Mouse (Mus musculus) liver, adult (tissue): ENCODE measurements around the gene Epha10.

Source experiments
- GATA4 ChIP-seq: IDR thresholded peaks from 2 replicates; pipeline ENCODE4 v1.6.1; 2014; ENCODE audit warnings: mild to moderate bottlenecking, low read length; ENCODE audit not compliant: insufficient replicate concordance

The Epha10 gene

DNA sequence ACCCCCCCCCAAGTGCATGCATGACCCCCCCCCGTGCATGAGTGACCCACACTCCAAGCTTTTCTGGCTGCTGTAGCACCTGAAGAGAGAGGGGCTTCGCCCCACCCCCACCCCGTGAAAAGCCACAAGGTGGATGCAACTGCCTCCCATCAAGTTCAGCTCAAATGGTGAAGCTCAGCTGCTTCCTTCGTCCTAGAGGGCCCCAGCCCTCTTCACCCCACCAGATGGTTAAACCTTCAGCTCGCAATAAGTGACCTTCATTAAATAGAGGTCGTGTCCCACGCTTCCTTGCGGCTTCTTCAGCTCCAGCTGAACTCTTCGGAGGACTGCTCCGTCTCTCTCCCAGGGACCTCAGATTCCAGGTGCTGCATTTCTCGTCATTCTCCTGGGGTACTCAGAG is at the start of gene Epha10:
Gene Epha10, plus strand, starts transcription at position 301 of the 400 bp plus-strand sequence.
- no peak for TF ChIP-seq GATA4

DNA sequence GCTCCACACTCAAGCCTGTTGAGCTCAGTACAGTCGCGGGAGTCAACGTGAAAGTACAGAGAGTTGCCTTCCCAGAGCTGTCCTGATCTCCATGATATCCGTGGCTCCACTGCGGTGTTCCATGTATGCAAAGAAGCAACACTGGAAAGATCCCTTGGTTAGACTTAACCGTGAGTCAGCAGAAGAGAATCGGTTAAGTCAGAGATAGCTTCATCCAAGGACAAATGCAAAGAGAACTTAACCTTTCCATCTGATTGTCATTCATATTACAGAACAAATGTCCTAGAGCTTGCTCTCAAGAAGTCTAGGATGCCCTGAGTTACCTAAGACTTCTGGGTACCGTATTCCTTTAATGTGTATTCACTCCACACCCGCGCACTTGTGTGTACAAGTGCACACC is 47.9 kb upstream of the Epha10 start:
- no peak for TF ChIP-seq GATA4

DNA sequence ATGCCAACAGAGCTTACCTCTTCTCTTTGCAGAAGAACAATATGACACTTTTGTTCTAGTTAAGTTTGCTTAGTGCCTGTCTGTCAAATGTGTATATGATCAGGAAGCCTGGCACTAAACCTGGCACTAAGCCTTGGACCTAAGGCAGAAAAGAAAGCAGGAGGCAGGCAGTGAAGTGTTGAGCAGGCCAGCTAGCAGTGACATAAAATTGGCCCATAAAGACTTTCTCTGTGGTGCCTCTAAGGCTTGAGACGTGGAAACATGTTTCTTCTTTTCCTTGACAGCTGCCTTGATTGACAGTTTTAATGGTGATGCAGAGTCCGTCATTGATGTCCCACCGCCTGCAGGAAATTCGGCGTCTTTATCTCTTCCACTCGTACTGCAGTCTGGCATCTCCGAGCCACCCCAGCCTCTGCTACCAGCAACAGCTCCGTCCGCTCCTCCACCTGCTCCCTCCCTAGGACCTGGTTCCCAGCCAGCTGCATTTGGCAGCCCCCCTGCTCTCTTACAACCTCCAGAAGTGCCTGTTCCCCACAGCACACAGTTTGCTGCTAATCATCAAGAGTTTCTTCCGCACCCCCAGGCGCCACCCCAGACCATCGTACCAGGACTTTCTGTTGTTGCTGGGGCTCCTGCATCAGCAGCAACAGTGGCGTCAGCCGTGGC is 42.5 kb upstream of the Epha10 start:
- TF ChIP-seq GATA4, result no peak

DNA sequence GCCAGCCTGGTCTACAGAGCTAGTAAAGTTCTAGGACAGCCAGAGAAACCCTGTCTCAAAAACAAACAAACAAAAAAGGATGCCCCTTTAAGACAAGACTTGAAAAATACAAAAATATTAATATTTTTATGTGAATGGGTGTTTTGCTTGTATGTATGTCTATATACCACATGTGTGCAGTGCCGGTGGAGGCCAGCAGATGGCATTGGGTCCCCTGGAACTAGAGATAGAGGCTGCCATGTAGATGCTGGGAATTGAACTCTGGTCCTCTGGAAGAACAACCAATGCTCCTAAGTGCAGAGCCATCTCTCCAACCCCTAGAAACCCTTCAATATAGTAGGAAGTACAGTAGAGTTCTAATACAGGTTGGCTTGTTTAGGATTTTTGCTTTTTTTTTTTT is 39.7 kb upstream of the Epha10 start:
- TF ChIP-seq GATA4, result no peak

DNA sequence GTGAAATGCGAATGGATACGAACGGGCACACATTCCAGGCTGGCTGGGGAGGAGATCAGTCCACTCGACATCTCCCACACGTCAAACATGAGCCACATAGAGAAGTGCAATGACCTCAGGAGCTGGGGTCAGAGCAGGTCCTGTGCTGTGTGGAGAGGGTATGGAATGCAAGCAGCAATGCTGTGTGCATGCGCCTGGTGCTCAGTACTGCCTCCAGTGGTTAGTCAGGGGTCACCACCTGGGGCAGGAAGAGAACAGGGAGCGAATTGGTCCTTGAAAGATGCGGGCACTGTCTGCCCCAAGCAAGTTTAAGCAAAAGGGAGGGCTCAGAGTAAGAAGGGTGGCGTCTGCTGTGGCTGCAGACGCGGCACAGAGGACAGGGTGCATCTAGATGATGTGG is 37.2 kb upstream of the Epha10 start:
- no peak for TF ChIP-seq GATA4

DNA sequence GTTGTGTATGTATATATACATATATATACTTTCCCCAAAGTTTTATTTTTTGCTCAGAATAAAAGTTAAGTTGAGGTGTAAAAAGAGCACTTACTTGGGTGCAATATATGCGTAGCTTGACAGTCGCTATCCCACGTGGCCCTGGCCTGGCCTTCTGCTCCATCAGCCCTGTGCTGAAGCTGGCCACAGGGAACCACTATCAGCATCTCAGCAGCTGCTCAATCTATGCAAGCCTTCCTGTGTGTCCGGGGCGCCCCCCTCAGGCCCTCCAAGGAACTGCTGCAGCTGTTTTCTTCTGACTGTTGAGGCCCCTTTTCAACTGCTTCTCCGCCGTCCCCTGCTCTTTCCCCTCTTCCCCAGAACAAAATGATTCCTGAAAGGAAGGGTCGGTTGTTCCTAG is 33.1 kb upstream of the Epha10 start:
- TF ChIP-seq GATA4, result peak; percentile 78; the same call in 1 of the 2 replicates

DNA sequence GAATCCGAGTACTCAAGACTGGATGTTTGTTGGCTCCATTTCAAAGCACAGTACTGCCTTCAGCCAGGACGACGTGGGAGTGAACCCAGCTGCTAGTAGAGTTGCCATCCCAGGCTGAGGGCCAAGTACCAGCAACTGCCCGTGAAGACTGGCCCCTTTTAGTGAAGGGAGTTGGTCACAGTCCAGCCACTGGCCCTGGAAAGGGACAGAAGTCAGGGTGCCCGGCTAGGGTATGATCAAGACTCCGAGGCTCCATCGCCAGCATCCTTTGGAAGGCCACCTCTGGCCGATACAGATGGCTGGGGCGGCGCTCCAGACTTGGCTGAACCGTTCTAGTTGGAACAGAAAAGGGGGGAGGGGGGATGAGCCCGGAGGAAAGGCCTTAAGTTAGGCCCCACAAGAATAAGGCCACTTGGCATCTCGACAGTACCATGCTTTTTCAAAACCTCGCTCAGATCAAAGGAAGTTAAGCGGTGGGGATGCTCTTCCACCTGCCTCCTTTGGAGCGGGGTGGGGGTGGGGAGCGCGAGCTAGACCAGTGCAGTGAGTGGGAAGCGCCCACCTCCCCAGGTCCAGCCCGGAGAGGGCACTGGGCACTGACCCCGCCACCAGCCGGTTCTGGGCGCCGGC is 31.0 kb upstream of the Epha10 start:
- TF ChIP-seq GATA4, result no peak

DNA sequence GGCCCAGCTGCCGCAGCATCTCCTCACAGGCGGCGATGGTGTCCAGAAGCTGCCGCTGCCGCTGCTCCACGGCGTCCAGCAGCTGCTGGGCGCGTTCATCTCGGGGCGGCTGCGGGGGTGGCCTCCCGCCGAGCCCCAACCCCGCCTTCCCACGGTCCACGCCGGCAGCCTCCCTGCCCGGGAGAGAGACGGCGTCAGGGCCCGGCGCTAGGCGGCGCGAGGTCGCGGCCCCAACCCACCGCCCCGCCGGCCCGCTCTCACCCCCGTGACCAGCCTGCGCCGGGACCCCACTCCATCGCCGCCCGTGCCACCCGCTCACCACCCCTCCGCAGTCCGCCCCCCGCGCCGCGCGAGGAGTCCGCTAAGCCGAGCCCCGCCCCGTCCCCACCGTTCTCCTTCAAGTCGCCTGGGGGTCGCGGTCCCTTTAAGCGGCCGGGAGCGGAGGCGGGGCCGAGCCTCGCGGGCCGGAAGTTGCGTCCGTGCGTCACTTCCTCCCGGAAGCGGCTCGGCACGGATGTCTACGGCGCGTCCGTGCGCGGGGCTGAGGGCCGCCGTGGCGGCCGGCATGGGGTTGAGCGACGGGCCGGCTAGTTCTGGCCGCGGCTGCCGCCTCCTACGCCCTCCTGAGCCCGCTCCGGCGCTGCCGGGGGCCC is 30.3 kb upstream of the Epha10 start, which contains the start of gene Yrdc:
Gene Yrdc, plus strand, starts transcription at position 419 of the 653 bp plus-strand sequence.
- no peak for TF ChIP-seq GATA4

DNA sequence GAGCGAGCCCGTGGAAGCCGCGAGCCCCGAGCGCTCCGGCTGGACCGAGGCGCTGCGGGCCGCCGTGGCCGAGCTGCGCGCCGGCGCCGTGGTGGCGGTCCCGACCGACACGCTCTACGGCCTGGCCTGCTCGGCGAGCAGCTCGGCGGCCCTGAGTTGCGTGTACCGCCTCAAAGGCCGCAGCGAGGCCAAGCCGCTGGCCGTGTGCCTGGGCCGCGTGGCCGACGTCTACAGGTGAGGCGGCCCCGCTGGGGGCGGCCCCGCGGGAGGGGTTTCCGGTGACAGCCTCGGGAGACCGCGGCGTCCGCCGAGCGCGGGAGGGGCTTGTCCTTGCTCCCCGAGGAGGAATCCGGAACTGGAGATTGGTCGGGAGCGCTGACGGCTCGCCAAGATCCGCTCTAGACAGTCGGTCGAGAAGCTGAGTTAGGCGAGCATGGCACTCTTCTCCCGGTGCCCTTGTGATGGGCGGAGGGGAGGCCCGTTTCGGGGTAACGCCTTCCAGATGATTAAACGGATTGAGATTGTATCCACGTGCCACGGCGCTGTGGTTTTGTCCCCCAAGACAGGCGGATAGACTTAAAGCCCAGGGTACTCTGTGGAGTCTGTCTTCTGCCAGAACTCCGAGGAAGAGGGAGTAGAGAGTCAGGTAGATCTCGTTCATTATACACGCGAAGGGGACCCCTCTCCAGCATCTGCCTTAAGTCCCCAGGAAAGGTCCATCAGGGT is 29.6 kb upstream of the Epha10 start, which contains the start of gene 1110065P20Rik:
Gene 1110065P20Rik, minus strand, starts transcription at position 264 of the 726 bp plus-strand sequence.
- TF ChIP-seq GATA4, result no peak; the same call in 1 of the 2 replicates

DNA sequence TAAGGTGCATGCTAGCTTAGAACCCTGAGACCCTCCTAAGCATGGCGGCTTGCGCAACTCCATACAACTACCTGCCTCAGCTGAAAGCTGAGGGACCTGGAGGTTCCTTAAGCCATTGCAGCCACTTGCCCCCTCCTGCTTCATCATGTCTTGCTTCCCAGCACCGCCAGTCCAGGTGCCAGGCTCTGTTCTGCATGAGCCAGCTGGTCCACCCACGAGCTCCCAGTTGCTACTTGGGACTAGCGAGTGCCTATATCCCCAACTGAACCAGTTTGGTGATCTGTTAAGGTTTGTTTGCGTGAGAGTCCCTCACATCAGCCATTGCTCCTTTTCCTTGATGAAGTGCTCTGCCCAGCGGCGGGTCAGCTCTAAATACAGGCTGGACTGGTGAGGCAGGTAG is 24.4 kb upstream of the Epha10 start:
- no peak for TF ChIP-seq GATA4

DNA sequence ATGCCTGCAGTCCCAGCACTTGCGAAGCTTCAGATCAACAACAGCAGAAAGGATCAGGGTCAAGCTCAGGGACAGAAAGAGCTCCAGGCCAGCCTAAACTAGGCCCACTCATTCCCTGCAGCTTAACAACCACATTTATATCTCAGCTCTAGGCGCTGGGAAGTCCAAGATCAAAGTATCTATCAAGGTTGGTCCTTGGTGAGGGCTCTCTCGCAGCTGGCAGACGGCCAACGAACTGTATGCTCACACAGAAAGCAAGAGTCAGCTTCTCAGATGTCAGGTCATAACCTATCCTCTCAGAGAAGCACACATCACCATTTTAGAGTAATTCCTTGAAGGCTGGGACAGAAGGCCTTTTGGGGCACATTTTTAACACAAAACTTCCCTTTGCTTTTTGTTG is 22.3 kb upstream of the Epha10 start:
- no peak for TF ChIP-seq GATA4

DNA sequence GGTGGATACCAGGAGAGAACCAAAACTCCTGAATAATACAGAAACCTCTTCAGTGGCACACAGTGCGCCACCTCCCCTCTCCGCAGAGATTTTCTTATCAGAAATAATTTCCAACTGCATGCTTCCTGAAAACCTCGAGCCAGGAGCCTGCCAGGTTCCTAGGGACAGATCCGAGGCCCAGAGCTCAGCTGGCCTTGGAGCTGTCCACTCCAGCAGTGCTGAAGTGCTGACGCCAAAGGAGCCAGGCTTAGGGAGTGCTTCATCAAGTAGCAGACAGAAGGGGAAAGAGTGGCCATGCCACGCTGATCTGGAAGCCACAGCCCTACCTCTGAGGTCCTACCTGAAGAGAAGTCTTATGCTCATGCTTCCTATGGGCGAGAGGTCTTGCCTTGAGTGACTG is 20.3 kb upstream of the Epha10 start:
- TF ChIP-seq GATA4, result no peak

DNA sequence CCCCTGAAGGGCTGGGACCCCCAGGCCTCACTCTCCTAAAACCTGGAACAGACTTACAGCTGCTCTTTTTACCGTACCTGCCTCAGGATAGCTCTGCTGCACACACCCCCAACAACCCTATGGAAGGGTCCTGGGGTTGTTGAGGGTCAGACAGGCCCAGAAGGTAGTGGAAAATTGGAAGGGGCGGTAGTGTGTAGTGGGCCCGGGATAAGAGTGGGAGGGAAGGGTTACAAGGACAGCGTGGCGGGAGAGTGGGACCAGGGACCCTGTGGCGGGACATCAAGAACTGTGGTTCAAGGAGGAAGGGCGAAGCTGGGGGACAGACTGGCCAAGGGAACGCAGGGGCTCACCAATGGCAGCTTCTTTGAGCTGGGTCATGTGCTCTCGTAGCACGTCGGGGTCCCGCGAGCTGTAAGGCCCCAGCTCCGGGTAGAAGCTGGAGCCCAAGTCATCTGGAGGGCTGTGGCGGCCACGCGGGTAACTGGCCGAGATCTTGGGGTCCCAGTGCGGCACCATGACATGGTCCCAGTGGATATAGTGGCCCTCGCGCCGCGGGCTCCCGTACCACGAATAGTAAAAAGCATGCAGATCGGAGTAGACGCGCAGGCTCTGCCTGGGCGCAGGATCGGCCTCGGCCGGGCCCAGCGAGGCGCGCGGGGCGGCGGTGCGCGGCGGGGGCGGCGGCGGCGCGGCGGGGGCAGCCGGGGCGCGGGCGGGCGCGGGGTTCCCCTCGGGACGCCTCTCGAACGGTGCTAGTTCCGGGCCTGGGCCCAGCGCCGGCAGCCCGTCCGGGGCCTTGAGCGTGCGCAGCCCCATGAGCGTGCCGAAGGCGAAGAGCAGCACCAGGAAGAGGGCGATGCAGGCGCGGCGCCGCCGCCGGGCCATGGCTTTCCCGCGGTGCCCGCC is 19.2 kb upstream of the Epha10 start, which contains the start of gene Maneal:
Gene Maneal, minus strand, starts transcription at position 889 of the 906 bp plus-strand sequence.
- TF ChIP-seq GATA4, result no peak

DNA sequence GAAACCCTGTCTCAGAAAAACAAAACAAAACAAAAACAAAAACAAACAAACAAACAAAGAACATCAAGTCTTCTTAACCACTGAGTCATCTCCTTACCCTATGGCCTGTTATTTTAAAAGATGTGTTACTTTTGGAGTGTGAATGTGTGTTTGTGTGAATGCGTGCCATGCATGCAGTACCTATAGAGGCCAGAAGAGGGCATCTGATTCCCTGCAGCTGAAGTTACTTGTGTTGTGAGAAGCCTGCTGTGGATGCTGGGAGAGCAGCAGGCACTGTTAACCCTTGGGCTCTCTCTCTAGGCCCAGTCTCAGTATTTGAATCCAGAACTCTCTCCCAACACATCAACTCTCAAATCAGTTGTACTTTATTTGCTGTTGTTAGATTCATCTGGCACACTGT is 8.0 kb upstream of the Epha10 start:
- no peak for TF ChIP-seq GATA4
